Mouse (Mus musculus) layer of hippocampus, adult 8-10 months (tissue): ENCODE measurements around the gene Traf7. TPM values are rescaled to one million over a fixed set of nuclear protein-coding genes. Genes with fewer than 3 reads are reported as not detected.
A peak's percentile ranks its signal among the peaks of the same experiment; 100 is the strongest.

Experiments used
- DNase-seq, 2 experiments: peaks; one replicate each; pipeline ENCODE4 v3.0.0; 2022; ENCODE audit warnings: low spot score in 2 of 2
- total RNA-seq, 4 experiments: library from RNA; stranded (reverse); gene quantifications; 2 replicates each; pipeline ENCODE4 v1.2.4; 2022

Gene Traf7
- total RNA-seq, 4 experiments from 2014 or later = 82.9 to 106 (median 97.4) TPM

DNA sequence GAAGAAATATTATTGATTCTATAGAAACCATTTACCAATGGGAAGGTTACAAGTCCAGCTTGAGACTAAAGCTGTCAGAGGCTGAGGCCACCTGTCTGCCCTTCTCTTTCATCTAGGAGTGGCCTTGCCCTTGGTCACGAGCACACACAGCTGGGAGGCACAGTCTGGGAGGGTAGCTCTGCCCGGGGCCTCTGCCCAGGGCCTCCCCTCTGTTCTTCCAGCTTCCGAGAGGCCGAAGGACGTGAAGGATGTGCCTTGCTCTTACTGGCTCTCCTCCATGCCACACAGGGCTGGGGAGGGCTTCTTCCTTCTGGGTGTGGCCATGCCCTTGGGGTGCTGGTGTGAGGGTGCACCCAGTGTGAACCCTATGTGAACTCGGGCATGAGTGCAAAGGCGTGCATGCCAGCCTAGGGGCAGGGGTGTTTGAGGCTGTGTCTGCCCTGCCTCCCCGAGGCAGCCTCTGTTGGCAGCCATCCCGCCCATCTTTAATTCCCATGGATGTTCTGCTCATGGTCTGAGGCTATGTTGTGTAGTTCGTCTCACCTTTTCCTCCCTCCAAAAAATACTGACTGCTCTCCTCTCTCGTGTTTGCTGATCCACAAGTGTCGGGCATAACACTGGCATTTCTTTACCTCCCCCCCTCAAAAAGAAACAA lies 19.8 kb downstream of the Traf7 start:
- DNase-seq = no peak

DNA sequence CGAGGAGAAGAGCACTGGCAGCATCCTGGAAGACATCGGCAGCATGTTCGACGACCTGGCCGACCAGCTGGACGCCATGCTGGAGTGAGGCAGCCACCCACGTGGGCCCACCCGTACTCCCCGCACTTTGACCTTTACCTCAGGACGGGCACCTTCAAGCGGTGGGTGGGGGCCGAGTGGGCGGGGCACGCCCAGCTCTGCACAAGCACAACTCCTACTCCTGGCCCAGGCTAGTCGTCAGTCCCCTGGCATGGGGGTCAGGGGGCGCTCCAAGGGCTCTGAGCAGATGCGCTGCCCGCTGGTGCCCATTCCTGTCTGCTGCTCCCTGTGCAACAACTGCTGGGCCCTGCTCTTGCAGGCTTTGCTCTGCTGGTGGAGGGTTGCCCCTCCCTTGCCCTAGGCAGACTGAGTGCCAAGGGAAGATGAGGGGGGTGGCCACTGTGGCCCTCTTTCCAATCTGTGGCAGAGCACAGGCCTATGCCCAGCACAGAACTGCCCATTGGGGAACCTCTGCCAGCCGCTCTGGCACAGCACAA lies 20.5 kb downstream of the Traf7 start:
- no peak for DNase-seq

DNA sequence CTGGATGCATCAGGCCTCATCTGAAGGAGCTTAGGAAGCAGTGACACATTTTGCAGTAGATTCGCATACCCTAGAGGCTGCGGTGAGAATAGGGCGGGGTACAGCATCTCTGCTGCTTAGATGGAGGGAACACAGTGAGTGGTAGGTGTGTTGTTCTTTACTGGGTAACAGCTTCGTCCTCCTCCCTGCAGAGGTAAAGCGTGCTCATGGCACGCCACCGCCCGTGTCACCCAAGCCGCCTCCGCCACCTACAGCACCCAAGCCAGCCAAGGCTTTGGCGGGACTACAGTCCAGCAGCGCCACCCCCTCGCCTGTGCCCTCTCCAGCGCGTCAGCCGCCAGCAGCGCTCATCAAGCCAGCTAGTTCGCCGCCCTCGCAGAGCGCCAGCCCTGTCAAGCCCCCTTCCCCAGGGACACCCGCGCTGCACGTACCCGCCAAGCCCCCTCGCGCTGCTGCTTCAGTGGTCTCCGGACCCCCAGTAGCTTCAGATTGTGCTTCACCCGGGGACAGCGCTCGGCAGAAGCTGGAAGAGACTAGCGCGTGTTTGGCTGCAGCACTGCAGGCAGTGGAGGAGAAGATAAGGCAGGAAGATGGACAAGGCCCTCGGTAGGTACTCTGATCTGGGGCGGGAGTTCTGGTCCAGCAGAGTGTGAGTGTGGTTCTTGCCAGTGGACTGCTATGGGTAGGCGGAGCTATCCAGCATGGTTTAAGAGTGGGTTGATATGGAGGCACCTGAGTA lies 21.2 kb downstream of the Traf7 start:
- no peak for DNase-seq

GRCm38 (mm10) chr17:24505286-24505955 lies 22.3 kb downstream of the Traf7 start:
- DNase-seq = no peak

DNA sequence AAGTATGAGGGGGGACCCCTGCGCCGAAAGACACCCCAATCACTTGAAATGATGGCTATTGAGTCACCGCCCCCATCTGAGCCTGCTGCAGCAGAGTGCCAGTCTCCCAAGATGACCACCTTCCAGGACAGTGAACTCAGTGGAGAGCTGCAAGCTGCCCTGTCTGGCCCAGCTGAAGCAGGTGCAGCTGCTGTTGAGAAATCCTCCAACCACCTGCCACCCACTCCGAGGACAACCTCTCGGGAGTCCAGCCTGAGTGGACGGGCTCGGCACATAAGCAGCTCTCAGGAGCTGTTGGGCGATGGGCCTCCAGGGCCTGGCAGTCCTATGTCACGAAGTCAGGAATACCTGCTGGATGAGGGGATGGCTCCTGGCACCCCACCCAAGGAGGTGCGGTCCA lies 23.7 kb downstream of the Traf7 start:
- DNase-seq = no peak

DNA sequence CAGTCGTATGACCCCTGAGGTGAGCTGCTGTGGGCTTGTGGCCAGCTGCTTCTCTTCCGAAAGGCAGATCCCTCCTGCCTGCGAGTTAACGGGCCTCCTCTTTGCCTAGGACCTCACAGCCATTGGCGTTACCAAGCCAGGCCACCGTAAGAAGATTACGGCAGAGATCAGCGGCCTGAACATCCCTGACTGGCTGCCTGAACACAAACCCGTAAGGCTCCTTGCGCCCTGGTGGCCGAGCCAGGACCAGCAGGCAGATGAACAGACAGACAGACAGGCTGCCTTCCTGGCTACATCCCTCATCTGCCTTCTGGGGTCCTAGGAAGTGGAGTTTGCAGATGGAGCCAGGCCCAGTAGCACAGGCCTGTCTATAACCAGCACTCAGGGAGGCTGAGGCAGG lies 25.5 kb downstream of the Traf7 start:
- DNase-seq = no peak

- DNase-seq = no peak
Observed at GRCm38 (mm10) chr17:24496026-24496425, 31.7 kb downstream of the Traf7 start.

GRCm38 (mm10) chr17:24495443-24495842 lies 32.3 kb downstream of the Traf7 start:
- DNase-seq = peak; percentile 80 to 84

GRCm38 (mm10) chr17:24494627-24495335 lies 33.0 kb downstream of the Traf7 start:
- DNase-seq = no peak

DNA sequence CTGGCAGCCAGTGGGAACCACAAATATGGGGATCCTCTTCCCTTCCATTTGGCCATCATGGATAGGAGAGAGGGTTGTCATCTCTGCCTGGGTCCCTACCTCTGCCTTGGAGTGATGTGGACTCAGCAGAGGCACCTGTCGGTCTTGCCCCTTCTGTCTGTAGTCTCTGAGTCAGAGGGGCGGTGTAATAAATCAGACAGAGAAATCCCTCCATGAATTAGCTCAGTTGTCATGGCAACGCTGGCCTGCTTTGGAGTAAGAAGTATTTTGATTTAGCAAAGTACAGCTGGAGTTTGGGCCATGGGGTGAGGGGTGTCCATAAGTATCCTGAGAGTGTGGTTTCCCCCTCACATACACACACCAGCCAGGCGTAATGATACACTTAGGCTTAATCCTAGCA lies 37.3 kb downstream of the Traf7 start:
- no peak for DNase-seq

GRCm38 (mm10) chr17:24489265-24490030 lies 38.3 kb downstream of the Traf7 start:
- peak in 1 of 2 experiments; percentile 13 for DNase-seq

DNA sequence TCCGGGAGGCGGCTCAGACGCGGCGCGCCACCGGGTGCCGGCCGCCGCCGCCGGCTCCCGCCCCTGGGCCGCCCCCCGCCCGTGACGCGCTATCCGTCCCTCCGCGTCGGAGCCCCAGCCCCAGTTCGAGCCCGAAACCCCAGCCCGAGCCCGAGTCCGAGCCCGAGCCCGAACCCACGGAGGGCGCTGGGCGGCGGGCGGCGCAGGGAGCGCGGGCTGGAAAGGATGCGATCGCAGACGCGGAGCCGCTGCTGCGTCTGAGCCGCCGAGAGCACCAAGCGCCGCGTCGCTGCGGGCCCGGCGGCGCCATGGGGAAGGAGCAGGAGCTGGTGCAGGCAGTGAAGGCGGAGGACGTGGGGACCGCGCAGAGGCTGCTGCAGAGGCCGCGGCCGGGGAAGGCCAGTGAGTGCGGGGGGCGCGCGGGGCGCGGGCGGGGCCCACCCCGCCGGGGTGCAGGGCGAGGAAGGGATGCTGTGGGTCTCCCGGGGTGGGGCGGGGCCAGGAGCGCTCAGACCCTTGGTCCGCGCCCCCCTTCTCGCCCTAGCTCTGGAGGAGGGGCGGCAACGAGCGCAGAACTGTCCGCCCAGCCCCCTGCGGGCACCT lies 39.0 kb downstream of the Traf7 start:
- DNase-seq = peak in 1 of 2 experiments; percentile 12

- DNase-seq = no peak
Observed at GRCm38 (mm10) chr17:24488186-24488661, 39.5 kb downstream of the Traf7 start, which contains the start of gene Caskin1. Caskin1 (plus strand) TSS chr17:24488601.

DNA sequence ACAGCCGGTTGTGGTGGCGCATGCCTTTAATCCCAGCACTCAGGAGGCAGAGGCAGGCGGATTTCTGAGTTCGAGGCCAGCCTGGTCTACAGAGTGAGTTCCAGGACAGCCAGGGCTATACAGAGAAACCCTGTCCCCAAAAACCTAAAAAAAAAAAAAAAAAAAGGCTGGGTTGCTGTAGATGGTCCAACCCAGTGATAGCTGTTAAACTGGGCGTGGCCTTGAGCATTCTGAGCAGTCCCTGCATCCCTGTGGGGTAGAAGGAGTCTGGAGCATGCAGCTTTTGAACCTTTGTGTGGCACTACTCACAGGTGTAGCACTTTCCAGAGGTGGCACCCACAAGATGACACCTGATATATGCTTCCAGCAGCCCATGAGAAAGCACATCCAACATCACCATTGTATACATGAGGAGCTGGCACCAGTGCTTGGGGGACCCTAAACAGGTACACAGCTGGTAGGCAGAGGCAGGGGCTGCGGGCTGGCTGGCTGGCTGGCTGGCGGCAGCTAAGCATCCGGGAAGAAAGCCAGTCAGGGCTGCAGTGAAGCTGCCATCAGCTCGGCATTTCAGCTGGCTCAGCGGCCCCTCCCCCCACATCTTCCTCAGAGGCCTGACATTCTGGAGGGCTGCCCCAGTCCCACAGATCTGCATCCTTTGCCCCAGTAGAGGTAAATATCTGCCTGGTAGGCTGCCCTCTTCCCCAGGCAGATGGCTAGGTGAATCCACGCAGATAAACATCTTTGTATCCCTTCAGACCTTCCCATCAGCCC lies 42.5 kb downstream of the Traf7 start:
- no peak for DNase-seq

DNA sequence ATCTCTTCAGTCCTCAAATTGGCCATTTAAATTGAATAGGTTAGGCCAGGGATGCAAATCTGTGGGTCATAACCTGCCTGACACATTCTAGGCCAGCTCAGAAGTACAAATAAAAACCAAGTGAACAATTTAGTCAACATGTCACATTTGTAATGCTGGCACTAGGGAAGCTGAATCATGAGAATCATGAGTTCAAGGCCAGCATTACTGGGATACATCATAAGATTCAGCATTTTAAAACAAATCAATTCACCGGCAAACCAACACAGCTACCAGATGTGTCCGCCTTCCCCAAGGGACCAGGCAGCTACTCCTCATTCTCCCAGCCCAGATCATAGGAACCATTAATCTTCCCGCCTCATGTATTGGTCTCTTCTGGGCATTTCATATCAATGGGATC lies 44.2 kb downstream of the Traf7 start:
- DNase-seq = no peak

DNA sequence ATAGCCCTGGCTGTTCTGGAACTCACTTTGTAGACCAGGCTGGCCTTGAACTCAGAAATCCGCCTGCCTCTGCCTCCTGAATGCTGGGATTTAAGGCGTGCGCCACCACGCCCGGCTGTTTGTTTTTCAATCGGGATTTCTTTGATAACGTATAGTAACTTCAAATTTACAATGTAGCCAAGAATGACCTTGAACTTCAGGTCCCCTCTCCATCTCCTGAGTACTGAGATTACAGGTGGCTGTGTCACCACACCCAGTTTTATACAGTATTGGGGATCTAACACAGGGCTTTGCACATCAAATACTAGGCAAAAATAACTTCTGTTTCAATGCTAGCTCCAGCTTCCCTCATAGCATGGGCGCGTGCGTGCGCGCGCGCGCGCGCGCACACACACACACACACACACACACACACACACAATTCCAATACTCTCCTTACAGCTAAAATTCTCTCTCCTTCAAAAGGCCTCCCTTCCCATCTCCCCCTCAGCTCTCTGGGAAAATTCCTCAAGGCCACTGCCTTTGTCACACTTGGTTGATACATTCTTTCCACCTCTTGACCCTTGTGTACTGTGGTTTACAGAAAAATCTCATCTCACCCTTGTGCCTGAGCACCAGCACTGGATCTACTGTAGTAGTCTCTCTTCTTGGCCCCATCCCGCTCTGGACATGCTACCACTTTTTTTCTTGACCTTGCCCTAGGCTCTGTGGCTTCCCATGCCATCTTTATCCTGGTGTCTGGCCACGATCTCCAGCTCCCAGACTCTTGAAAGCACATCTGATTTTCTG lies 46.5 kb downstream of the Traf7 start:
- no peak for DNase-seq

DNA sequence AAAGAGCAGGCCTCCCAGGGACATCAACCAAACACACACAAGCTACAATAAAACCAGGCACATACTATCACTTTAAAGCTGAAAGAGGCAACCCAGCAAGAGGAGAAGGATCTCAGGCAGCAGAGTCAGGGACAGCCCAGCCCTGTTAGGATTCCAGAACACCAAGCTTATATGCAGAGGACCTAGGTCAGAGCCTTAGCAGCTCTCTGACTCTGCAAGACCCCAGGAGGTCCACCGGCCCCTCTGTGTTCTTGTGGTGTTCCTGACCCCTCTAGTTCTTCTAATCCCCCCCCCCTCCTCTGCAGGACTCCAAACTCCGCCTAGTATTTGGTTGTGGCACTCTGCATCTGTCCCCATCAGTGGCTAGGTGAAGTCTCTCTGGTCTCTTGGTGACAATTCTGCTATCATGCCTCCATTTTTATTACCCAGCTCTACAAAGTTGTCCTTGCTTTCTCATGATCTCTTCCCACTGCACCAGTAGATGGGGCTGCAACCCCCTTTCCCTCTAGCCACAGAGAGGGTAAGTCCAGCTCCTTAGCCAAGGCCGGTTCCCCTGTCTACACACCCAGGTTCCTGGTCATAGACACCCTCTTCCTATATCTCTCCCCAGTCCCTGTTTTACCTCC lies 47.4 kb downstream of the Traf7 start:
- no peak for DNase-seq

- no peak for DNase-seq
Observed at GRCm38 (mm10) chr17:24479431-24479830, 48.3 kb downstream of the Traf7 start.
